In genomic region chr5:123720328-123721311, GRCm38 (mm10) we compare ENCODE assay signal across 8 mouse cellular contexts. TPM values are rescaled to one million over a fixed set of nuclear protein-coding genes. Genes with fewer than 3 reads are reported as not detected.
DNase-seq lines count a peak whose midpoint lies in the region; ATAC-seq lines count a peak whose summit lies in the region.

Gene Zcchc8 (minus strand): TSS chr5:123721100.

- intact Hi-C loops in heart, postnatal 14 days (cut with DNase I): loop anchor here (2.0 kb wide), 1 partner anchor 28 kb away; the partner anchor contains the start of genes Kntc1 and Rsrc2

- no peaks in the 10 kb centered on the region for H3K27me3 ChIP-seq in forebrain, embryonic 14.5 days (replicated peaks; ENCODE audit: control insufficient read depth, insufficient read depth, low read length)
- no peaks in the 10 kb centered on the region for H3K27me3 ChIP-seq in neural tube, embryonic 15.5 days (replicated peaks)

- H3K4me3 ChIP-seq in forebrain, embryonic 14.5 days (ENCODE audit: low read depth, low read length): peak within 1 kb of the TSS; percentile 85
- H3K4me3 ChIP-seq in neural tube, embryonic 15.5 days (replicated peaks): peak within 1 kb of the TSS; percentile 82

- H3K9ac ChIP-seq in forebrain, embryonic 14.5 days (ENCODE audit: low read length): peak within 1 kb of the TSS; percentile 88
- peak within 1 kb of the TSS; percentile 76 for H3K9ac ChIP-seq in neural tube, embryonic 15.5 days (replicated peaks)

- H3K4me1 ChIP-seq in forebrain, embryonic 14.5 days (ENCODE audit: control insufficient read depth, insufficient read depth, low read length): peaks cover 14% of the 10 kb centered on the region
- peaks cover 35% of the 10 kb centered on the region for H3K4me1 ChIP-seq in neural tube, embryonic 15.5 days

- WGBS in forebrain, embryonic 14.5 days: under 1% methylated on average over 83 of the region's 83 CpGs
- WGBS in neural tube, embryonic 15.5 days: under 1% methylated on average over 83 of the region's 83 CpGs

- ATAC-seq in forebrain, embryonic 14.5 days: peak; percentile 100
- peak; percentile 100 for ATAC-seq in neural tube, embryonic 15.5 days (ENCODE audit: low FRiP score)

- peak within 1 kb of the TSS; percentile 59 for H3K4me2 ChIP-seq in forebrain, embryonic 14.5 days (ENCODE audit: low read length)
- peak within 1 kb of the TSS; percentile 82 for H3K4me2 ChIP-seq in neural tube, embryonic 15.5 days

- peak; percentile 97 for DNase-seq in ES-CJ7 (ENCODE audit: low read depth, low spot score)
- DNase-seq in cerebellum, adult 11 months: peak; percentile 95
- DNase-seq in forebrain, embryonic 14.5 days (ENCODE audit: low spot score): peak; percentile 99
- peak; percentile 92 to 93 for DNase-seq in heart, postnatal 14 days
- peak; percentile 98 for DNase-seq in layer of hippocampus, adult 11-12 months (ENCODE audit: low spot score)
- DNase-seq in lung, adult 18-20 months: peak; percentile 97
- peak; percentile 97 for DNase-seq in testis, postnatal 14 days (ENCODE audit: low spot score)

- peak within 1 kb of the TSS; percentile 85 for H3K27ac ChIP-seq in forebrain, embryonic 14.5 days (ENCODE audit: low read depth, low read length)
- H3K27ac ChIP-seq in neural tube, embryonic 15.5 days (replicated peaks): peak within 1 kb of the TSS; percentile 91

- H3K36me3 ChIP-seq in forebrain, embryonic 14.5 days (ENCODE audit: control insufficient read depth, insufficient read depth, low read length): peaks cover 12% of the 10 kb centered on the region
- H3K36me3 ChIP-seq in neural tube, embryonic 15.5 days: peaks cover 12% of the 10 kb centered on the region

- no peaks in the 10 kb centered on the region for H3K9me3 ChIP-seq in forebrain, embryonic 14.5 days (replicated peaks; ENCODE audit: control insufficient read depth, low read length)
- no peaks in the 10 kb centered on the region for H3K9me3 ChIP-seq in neural tube, embryonic 15.5 days (replicated peaks)

RNA-seq across cellular contexts. Expression of gene Zcchc8, which starts in this region (rescaled TPM):
- 70.3 and 79.8 TPM in 2 replicates for polyA plus RNA-seq in forebrain, embryonic 14.5 days (2014; fragmentation: Nextera tagmentation; extraction: Ambion mirVana)
- total RNA-seq in heart, postnatal 14 days (2021): 10 to 100 TPM; 30.9 to 35.7 TPM
- 57.0 and 65.8 TPM in 2 replicates for polyA plus RNA-seq in neural tube, embryonic 15.5 days (2015; fragmentation: Nextera tagmentation; extraction: Ambion mirVana)

Comparison
In these comparisons a context has a peak if more than half of its experiments do, and no peak if none do; other contexts are left out.
1. Peak in every context shown above with its lines: DNase-seq, ATAC-seq, H3K4me3 ChIP-seq and H3K27ac ChIP-seq.